Mouse (Mus musculus) central nervous system, embryonic 14 days (tissue): ENCODE data around the gene Cep85l. TPM values are rescaled to one million over a fixed set of nuclear protein-coding genes. Genes with fewer than 3 reads are reported as not detected.

Experiments
- polyA plus RNA-seq: library from polyadenylated mRNA; depleted of rRNA; stranded (reverse); fragments of >200 nt; gene quantifications from 2 replicates; pipeline ENCODE4 v1.2.3, GENCODE M21; 2012; rRNA removed

The Cep85l gene
- 6.9 and 7.5 TPM in 2 replicates for polyA plus RNA-seq

DNA sequence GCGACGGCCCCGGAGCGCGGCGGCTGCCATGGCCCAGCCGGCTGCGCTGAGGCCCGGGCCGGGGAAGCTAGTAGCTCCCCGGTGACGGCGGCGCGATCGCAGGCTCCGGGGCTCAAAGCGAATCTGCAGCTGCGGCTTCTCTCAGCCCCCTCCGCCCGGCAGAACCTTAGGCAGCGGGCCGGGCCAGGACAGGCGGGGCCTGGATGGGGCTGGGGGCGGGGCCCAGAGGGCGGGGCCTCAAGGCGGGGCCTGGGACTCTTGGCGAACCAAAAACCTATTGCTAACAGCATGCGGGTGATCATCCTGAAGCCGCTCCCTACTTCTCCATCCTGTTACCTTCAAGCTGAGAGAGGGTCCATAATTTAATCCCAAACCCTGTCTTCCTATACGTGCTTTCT is at the start of gene Cep85l:
Cep85l (minus strand) TSS at position 239 of the 398 bp plus-strand sequence.

DNA sequence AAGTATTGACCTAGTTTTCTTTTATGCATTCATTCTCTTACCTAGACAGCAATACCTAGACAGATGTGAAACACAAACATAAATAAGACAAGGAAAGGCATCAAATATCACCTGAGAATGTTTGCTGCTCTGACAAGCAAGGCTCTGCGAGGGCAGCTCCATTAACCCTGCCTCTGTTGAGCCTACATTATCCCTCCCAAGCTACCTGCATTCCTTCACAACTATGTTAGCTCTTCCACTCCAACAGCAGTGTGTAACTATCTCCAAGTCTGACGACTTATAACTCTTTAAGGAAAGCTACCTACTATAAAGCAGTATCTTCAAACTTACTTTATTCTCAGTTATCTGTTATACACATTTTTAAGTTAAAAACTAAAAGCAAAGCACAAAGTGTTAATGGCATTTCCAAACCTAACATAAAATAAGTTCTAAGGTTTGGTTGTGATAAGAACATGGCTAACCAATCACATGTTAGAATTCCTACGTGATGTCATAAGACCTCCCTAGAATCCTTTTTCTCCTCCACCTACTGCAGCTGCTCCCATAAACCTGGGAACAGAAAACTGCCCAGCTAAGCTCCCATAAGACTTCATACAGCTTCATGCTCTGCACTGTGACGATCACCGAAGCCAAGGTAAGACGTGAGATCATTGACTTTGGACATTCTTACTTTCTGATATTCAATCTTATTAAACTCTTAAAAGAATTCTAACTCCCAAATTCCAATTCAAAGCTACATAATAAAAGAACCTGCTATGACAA is 42.4 kb downstream of the Cep85l start, which contains the start of gene Pln:
Pln (plus strand) TSS at position 506 of the 762 bp plus-strand sequence.

Other genes starting within 250 kb of the Cep85l start
- gene Pln, start 42.3 kb downstream of the Cep85l start, polyA plus RNA-seq, result 0.05 TPM in 1 of 2 replicates, not detected in the other
- gene Asf1a, start 216.8 kb upstream of the Cep85l start, polyA plus RNA-seq, result 52.3 and 68.6 TPM in 2 replicates